Mouse (Mus musculus) stomach, postnatal 0 days (tissue): Measurements from ENCODE around the gene Itfg1.

Experiments
- CTCF ChIP-seq: IDR thresholded peaks from 2 replicates; pipeline ENCODE4 v1.5.1; 2016; ENCODE audit warnings: antibody characterized with exemption, low read depth, mild to moderate bottlenecking, moderate library complexity
- EP300 ChIP-seq: optimal IDR thresholded peaks from 2 replicates; pipeline ENCODE3; 2016; ENCODE audit warnings: antibody characterized with exemption

- TF ChIP-seq CTCF, result no peak
- no peak for TF ChIP-seq EP300
These were observed 52.4 kb downstream of the Itfg1 start for GRCm38 (mm10) chr8:85788341-85788740.
